Mouse (Mus musculus) layer of hippocampus, postnatal 36 days (tissue): ENCODE measurements at regions not wholly inside any gene's neighbourhood (a gene's known extent, or its start where the extent isn't known, plus 50 kb on each side); places are given as distances from the start of the nearest gene placed in this dataset.

ENCODE experiments used
- DNase-seq, 2 experiments: peaks; one replicate each; pipeline ENCODE4 v3.0.0; 2022

- peak; percentile 42 to 47 for DNase-seq
Observed at GRCm38 (mm10) chr2:57613243-57613642, 375.8 kb downstream of the Gpd2 start.

DNA sequence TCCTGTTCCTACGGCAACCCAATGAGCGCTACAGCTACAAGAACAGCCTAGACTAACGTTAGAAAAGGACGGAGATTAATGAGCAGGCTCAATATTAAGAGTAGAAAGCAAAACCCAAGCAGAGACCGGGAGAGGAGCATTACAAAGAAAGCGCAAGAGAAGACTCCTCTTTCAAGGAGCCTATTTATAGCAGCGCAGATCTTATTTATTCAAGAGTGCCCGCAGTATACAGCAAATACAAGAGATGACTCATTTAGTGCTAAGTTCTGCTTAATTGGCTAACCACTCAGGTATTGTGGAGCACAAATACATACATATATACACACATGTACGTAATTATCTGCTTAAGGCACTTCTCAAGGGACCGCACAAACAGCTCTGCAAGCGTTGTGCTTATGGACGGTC lies 377.2 kb downstream of the Gpd2 start:
- peak in 1 of 2 experiments; percentile 23 for DNase-seq

DNA sequence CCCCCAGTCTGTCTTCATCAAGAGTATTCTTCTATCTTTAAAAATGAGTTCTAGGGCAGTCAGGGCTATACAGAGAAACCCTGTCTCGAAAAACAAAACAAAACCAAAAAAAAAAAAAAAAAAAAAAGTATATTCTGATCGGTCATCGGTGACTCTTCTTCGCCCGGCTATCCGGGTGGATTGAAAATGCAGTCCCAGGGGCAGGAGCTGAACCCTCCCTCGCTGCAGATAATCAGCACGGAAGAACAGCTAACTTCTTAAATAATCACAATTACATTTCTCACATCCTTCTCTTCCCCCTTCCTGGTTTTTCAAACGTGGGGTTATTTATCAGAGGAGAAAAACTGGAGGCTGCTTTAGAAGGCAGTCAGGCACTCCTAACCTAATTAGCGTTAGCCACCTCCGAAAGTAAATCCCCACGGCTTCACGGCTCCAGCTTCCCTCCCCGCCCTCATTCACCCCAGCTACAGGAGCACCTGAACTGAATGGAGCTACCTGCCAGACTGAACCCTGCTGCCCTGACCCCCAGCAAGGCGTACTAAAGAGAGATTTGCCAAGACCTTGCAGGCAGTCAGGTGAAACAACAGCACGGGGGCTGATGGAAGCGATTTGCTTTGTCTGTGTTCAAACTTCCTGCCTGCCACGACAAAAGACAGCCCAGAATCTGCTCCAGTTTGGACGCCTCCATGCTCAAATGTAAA lies 379.2 kb downstream of the Gpd2 start:
- peak; percentile 5 to 11 for DNase-seq

GRCm38 (mm10) chr2:57617258-57617657 lies 379.8 kb downstream of the Gpd2 start:
- DNase-seq, result no peak

DNA sequence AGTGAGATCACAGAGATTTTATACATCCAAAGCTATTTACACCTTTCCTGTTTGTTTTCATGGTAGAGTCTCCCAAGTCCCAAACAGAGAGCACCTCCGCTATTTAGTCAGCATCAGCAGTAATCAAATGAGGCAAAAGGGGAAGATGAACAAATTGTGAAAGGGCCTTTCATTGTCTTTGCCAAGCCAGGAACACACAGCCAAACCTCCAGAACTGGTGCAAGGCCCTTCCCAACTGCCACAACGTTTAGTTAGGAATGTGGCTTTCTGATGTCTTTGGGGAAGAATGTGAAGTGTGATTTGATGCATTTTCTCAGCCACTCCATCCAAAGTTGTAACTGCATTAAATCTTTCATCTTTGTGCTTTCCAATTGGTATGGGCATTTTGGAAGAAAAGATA lies 353.6 kb upstream of the Galnt5 start:
- DNase-seq, result no peak

DNA sequence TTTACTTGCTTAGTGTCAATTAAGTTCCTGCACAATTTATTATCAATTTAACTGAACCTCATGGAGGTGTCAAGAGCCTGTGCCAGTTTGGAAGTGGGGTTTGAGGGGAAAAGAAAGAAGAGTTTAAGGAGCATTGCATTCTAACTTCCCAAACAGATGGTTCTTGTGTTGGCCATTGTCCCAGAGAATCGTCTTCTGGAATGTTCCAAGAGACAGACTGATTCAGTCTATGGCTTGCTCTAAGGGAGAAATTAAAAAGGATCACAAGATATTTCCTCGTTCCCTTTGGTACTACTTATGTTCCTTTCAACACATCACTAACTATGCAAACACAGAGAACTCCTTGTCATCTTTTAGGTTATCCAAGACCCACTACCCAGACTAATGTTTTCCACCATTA lies 353.1 kb upstream of the Galnt5 start:
- no peak for DNase-seq

GRCm38 (mm10) chr2:57649002-57649401 lies 348.7 kb upstream of the Galnt5 start:
- DNase-seq, result no peak

DNA sequence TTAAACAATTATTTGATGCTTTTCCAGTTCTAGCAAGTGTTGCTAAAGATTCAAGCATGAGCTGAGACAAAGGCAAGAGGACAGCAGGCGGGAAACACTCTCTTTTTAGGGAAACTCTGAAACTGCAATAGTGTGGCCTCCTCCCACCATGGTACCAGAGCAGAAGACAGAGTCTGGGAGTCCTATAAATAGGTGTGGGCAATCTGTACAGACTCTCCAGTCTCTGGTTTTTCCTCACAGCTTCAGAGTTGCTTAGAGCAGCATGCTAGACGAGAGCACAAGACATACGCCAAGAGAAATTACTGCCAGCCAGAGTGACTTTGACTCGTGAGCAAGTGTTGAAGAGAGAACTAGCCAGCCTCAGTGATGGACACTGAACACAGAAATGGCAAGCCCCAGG lies 340.3 kb upstream of the Galnt5 start:
- DNase-seq, result no peak

GRCm38 (mm10) chr2:57661838-57662237 lies 335.8 kb upstream of the Galnt5 start:
- no peak for DNase-seq

- no peak for DNase-seq
Observed at GRCm38 (mm10) chr2:57672007-57672643, 325.6 kb upstream of the Galnt5 start.

GRCm38 (mm10) chr2:57689877-57690276 lies 307.8 kb upstream of the Galnt5 start:
- DNase-seq, result no peak

DNA sequence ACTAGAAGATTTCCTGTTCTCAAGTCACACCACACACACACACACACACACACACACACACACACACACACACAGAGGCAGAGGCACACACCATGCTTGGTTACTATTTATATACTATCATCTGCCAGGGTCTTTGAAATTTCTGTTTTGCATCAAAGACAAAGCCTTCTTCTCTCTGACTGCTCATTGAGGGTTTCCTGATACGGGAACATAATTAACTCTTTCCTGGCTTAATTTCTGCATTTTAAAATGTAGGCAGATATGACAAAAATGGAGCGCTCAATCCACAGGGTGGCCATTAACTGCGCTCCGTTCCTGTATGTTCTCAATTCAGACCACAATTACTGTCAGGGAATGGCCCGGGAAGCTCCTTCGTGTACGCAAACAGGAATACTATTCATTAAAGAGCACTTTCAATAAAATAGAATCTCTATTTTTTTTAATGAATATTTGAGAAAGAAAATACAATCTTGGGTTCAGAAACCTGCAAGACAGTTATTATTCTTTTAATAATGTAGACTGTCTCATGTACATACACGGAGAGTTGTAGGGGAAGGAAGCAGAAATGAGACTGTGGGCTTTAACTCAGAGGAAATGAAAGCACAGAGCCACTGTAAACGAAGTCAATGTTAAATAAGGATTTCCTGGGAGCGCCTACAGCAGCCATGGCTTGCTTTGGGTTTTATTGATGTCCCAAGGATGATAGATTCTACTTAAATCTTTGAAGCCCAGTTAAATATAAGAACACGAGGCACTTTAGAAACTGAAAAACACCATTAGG lies 300.5 kb upstream of the Galnt5 start:
- no peak for DNase-seq

DNA sequence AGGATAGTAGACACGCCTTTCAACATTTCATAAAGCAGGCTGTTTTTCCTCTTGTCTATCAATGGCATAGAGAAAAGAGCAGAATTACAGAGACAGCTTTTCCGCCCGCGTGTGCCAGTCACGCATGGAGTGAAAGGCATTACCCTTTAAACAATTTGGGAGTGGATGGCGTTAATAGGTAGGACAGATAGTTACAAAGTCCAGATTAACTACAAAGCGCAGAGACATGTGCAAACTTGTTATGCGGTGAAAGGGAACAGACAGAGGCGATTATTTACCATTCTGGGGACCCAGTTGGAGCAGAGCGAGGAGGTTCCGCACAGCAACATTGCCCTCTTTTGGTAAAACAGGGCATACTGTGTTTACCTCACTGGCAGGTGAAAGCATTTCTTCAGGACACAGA lies 299.0 kb upstream of the Galnt5 start:
- DNase-seq, result peak; percentile 41 to 52

DNA sequence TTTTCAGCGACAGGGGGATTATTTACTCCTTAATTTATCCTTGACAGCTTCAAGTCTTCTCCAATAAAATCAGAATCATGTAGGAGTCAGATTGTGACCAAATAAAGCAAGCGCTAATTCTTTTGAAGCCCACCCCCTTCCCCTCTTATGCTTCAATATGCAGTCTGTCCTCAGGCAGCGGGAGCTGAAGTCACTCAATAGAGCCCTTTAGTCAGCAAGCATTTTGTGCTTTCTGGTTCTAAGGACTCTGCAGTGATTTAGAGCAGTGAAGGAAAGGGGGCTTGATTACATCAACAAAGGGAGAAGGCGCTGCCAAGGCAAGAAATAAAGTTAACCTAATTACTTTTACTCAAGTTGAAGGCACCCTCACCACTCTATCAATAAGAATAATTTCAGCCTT lies 298.5 kb upstream of the Galnt5 start:
- DNase-seq, result no peak

- no peak for DNase-seq
Observed at GRCm38 (mm10) chr2:57716754-57717510, 280.8 kb upstream of the Galnt5 start.
